Mouse (Mus musculus) right cerebral cortex, postnatal 36 days (tissue): ENCODE measurements around the gene Tmem256.
"Not testable (repeated sequence)": the region's sequence is repeated elsewhere in the genome, so short reads cannot be mapped to it uniquely, and the experiment has no call there.

ENCODE experiments used
- DNase-seq, 2 experiments: peaks; one replicate each; pipeline ENCODE4 v3.0.0; 2022; ENCODE audit warnings: low spot score in 2 of 2, mixed read lengths in 1 of 2

Tmem256 gene

DNA sequence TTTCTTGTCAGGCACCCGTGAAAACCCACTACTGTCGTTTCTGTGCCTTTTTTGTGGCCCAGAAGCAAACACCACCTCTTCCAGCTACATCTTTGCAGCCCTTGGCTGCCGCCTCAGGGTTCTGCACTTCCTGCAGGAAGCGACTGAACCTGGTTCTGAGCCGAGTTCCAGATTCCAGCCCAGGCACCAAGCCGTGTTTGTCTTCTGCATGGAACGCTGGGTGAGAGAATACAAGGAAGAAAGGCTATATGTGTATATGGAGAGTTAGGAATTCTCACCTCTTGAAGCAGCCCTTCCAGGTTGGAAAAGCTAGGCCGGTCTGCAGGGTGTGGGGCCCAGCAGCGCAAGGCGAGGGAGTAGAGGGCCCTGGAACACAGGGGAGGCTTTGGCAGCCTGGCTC, 16.4 kb downstream of the Tmem256 start:
- no peak for DNase-seq

DNA sequence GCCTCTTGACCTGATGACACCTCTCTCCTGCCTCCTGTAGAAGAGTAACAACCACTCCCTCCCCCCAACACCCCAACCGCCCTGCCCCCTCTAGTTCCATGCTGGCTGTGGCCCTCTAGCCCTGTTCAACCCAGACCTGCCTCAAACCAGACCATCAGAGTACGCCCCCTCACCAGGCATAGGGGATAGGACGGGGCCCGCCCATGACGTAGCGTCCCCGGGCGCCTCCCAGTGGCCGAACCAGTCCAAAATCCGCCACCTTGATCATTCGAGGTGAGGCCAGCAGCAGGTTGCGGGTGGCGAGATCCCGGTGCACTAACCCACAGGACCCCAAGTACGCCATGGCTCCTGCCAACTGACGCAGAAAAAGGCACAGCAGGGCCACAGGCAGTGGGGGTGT, 17.0 kb downstream of the Tmem256 start:
- no peak for DNase-seq

- DNase-seq = no peak
Observed at GRCm38 (mm10) chr11:69858113-69858998, 20.0 kb downstream of the Tmem256 start, which contains the start of gene Tnk1. TSS of gene Tnk1 (minus strand) at chr11:69858730.

- DNase-seq = not testable (repeated sequence)
Observed at GRCm38 (mm10) chr11:69863729-69864128, 25.4 kb downstream of the Tmem256 start.

DNA sequence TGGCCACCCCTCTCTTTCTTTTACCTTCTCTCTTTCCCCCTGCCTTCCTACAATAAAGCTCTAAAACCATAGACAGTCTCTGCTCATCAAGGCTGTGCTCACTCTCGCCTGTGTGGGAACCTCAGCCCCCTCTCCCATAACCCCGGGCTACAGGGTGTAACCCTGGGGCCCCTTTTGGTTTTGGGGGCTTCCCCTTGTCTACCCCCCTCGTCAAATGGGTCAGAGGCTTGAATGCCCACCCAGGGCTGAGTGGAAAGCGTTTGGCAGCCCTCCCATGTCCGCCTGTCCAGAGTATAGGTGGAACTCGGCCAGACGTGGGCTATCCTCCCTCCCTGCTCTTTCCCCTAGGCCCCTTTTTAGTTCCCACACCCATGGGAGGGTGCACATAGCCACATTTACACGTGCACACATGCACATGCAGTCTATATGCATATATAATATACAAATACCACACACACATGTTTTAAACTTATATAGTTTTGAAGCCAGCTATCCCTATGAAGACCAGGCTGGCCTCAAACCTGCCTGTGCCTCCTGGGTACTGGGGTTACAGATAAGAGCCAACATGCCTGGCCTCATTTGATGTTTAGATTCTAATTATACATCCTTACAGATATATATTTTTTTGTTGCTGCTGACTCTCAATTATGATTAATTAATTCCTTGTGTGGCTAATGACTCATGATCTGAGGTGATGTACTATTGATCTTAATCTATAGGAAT, 26.0 kb downstream of the Tmem256 start:
- no peak for DNase-seq

GRCm38 (mm10) chr11:69865561-69865960, 27.2 kb downstream of the Tmem256 start:
- DNase-seq = no peak

GRCm38 (mm10) chr11:69867335-69867734, 29.0 kb downstream of the Tmem256 start:
- no peak for DNase-seq

DNA sequence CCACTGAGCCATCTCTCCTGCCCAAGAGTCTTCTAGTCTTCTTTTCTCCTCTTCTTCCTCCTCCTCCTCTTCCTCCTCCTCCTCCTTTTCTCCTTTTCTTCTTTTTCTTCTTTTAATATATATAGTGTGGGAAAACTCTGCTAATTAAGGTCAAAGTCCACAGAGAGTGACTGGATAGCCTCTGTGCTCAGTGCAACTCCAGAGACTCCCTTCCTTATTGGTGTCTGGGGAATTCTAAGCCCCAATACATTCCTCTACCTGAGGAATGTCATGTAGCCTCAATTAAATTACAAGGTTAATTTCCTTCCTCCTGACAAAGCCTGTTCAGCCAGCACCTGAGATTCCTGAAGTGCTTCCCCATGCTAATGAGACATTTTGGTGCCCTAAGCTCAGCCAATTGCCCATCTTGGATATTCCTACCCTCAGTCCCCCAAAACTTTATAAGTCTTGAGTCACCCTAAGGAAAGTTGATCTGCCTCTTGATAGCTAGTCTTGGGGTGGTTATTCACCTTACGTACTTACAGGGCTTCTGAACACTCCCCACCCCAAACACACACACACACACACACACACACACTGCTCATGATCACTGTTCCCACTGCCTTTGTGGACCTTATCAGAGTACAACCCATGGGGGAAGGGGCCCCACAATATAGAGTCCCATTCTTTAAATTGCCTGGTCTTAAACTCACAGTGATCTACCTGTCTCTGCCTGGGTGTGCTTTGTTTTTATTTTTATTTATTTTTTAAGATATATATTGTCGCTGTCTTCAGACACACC, 32.2 kb downstream of the Tmem256 start:
- DNase-seq = no peak

GRCm38 (mm10) chr11:69871822-69872221, 33.5 kb downstream of the Tmem256 start:
- no peak for DNase-seq

DNA sequence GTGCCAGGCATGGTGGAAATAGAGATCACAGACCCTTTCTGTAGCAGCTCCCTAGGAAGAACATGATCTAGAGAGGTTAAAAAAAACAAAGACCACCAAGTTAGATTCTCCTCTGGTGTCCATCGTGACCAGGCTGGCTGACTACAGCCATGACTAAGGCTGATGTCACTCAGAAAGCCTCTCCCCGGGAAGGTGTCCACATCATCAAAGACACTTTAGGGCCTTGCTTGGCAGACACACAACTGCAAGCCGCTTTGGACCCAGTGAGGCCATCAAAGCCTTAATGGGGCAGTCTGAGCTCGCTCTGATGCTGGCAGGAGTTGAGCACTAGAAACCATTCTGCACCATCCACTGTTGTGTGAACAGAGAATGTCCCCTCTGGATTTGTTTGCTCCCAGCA, 34.1 kb downstream of the Tmem256 start:
- no peak for DNase-seq

- DNase-seq = no peak
Observed at GRCm38 (mm10) chr11:69876186-69876585, 37.9 kb downstream of the Tmem256 start.

DNA sequence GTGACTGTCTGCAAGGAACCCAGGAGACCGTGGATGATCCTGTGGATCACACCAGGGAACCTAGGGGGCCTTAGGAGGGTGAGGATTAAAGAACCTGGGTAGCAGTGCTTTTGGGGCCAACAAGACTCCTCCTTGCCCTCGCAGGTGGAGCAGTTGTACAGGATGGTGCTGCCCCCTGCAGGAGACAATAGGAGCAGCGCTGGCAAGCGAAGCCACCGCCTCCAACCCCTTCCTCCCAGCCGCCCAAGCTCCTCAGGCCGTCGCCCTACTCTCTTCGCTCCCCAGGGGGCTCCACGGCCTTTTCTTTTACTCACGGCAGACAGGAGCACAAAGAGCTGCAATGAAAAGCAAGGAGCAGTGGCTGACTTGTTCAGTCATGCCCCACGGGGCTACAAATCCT, 38.6 kb downstream of the Tmem256 start:
- peak; percentile 36 to 42 for DNase-seq

DNA sequence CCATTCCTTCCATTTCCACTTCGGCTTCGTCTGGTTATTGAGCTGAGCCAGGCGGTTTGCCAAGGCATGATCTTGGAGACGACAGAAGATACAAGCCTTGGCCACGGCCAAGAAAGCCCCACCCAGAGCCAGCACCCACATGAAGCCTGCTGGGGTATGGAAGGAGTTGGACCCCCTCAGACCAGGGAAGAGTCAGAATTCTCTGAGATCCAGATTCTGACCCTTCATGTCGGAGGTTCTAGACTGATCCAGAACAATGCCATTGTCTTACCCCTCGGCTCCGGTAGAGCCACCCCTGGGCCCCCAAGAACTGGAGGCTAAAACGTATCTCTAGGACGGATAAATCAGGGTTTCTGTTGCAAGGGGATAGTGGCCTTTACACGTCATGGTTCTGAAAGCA, 39.6 kb downstream of the Tmem256 start, which contains the start of gene Tmem95:
Gene Tmem95, minus strand, starts transcription at position 141 of the 400 bp plus-strand sequence.
- no peak for DNase-seq

- DNase-seq = no peak
Observed at GRCm38 (mm10) chr11:69878399-69878798, 40.1 kb downstream of the Tmem256 start.

DNA sequence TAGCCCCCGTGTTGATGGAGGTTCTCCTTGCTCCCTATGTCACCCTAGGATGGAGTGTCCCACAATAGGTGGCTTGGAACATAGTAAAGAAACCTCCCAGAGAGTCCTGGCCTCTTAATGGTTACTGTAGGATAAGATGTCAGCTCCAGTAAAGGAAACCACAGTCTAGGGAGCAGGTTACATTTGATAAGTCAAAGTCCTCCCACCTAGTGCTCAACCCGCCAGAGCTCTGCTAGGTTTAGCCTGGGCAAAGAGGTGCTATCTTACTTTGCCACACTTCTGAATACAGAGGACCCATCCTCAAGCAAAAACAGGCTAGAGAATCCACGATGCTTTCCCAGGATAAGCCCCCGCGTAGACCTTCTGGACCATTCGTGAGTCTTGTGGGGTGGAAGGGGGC, 40.6 kb downstream of the Tmem256 start:
- DNase-seq = no peak

DNA sequence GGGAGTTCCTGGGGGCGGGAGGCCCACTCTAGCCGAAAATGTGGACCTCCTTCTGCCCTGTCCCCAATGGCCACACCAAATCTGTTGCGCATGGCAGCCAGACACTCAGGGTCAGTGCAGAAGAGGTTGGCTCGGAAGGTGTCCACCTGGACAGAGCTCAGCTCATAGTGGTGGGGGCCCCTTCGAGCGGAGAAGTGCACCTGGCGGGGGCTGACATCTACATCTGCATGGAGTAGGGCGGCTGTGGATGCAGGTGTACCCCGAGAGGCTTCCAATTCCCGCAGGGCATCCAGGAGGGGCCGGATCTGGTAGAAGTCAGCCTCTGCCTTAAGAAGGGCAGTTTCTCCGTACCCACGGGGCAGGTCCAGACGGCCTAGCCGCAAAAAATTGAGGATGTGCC, 41.4 kb downstream of the Tmem256 start:
- DNase-seq = no peak

DNA sequence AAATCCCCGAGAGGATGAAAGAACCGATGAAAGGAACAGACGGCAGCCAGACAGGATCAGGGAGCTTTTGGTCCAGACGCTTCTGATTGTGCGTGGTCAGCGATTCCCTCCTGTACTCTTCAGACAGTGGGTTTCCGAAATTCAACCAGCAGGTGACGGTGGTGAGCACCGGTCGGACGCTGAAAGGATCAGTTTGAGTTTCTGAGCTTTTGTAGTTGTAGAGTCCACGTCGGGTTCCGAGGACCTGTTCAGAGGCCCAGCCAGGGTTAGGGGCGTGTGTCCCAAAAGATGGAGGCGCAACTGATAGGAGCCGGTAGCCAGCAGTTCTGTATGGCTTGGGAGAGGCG, 42.2 kb downstream of the Tmem256 start:
- no peak for DNase-seq

DNA sequence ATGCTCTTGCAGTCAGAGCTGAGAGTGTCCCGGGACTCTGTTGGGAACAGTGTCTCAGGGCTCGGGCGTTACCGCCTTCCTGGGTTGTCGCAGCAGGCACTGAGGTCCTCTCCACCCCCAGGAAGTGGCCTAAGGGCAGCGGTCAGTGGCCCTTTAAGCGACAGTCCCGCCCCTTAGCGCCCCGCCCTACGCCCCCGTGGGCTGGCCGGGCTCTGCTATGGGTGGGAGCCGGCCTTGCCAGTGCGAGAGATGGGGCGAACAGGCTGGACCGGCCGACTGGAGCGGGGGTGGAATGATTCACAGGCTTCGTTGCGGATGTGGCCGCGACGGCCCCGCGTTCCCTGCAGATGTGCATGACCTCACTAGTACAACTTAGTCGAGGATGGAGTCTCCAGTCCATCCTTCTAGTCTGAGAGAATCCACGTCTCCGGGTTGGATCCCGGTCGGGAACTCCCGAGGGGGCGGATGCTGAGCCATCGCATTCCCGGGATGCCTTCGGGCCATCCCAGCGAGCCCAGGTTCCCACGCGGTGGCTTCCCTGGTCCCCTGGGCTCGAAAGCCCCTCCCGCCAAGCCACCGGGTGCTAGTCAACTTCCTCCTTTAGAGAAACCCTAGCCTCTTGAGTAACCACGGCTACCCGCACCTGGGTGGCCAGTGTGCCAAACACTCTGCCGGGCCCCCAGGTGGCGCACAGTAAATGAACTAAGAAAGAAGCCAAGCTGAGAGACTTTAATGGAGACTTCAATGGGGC, 42.7 kb downstream of the Tmem256 start, which contains the start of gene Kctd11:
Gene Kctd11, minus strand, starts transcription at position 554 of the 751 bp plus-strand sequence.
- DNase-seq = peak; percentile 49 to 58

- DNase-seq = no peak
Observed at GRCm38 (mm10) chr11:69881787-69882670, 43.7 kb downstream of the Tmem256 start.

GRCm38 (mm10) chr11:69883066-69883465, 44.8 kb downstream of the Tmem256 start:
- DNase-seq = no peak
